Mouse (Mus musculus) MEL (cell line): ENCODE measurements around the gene Ksr1. TPM values are rescaled to one million over a fixed set of nuclear protein-coding genes. Genes with fewer than 3 reads are reported as not detected.

Experiments used
- DNase-seq: peaks from one replicate; pipeline ENCODE4 v3.0.0; 2011; ENCODE audit warnings: low read depth, low spot score
- H3K27ac ChIP-seq: 2 replicates; pipeline ENCODE4 v1.5.1; 2012; ENCODE audit warnings: low read depth, mild to moderate bottlenecking, control low read depth, low read length, moderate library complexity; ENCODE audit not compliant: control insufficient read depth
- H3K27me3 ChIP-seq, 2 experiments: fragments of 150-350 bp in 1 of 2; sonication (generic) in 1 of 2; 2 replicates each; pipeline ENCODE4 v1.6.1; 2012; ENCODE audit warnings: low read length in 2 of 2, mild to moderate bottlenecking in 2 of 2, improper control_type of control experiment in 1 of 2, moderate library complexity in 1 of 2; ENCODE audit not compliant: insufficient read depth in 2 of 2, control insufficient read depth in 1 of 2
- H3K36me3 ChIP-seq, 2 experiments: 2 replicates each; pipeline ENCODE4 v1.6.1; 2012 to 2014; ENCODE audit warnings: low read length in 2 of 2, improper control_type of control experiment in 1 of 2, inconsistent platforms in 1 of 2, mild to moderate bottlenecking in 1 of 2; ENCODE audit not compliant: insufficient read depth in 2 of 2, control insufficient read depth in 1 of 2
- H3K4me1 ChIP-seq, 2 experiments: fragments of 150-350 bp in 1 of 2; sonication (generic) in 1 of 2; 2 replicates each; pipeline ENCODE4 v1.6.1; 2012; ENCODE audit warnings: low read length in 2 of 2, improper control_type of control experiment in 1 of 2, mild to moderate bottlenecking in 1 of 2; ENCODE audit not compliant: insufficient read depth in 2 of 2, control insufficient read depth in 1 of 2
- H3K4me3 ChIP-seq, 2 experiments: fragments of 150-350 bp in 1 of 2; sonication (generic) in 1 of 2; 2 replicates each; pipeline ENCODE4 v1.5.1; 2012; ENCODE audit warnings: low read depth in 2 of 2, low read length in 2 of 2, mild to moderate bottlenecking in 2 of 2, moderate library complexity in 2 of 2, control low read depth in 1 of 2, improper control_type of control experiment in 1 of 2; ENCODE audit not compliant: control insufficient read depth in 1 of 2, insufficient read depth in 1 of 2
- H3K79me2 ChIP-seq: 2 replicates; pipeline ENCODE4 v1.6.1; 2012; ENCODE audit warnings: mild to moderate bottlenecking, low read length, moderate library complexity; ENCODE audit not compliant: control insufficient read depth, poor library complexity, insufficient read depth
- H3K9ac ChIP-seq: 2 replicates; pipeline ENCODE4 v1.6.1; 2012; ENCODE audit warnings: low read depth, mild to moderate bottlenecking, control low read depth, low read length, moderate library complexity; ENCODE audit not compliant: control insufficient read depth, poor library complexity, severe bottlenecking
- H3K9me3 ChIP-seq: fragments of 150-350 bp; sonication (generic); replicated peaks from 2 replicates; pipeline ENCODE4 v1.6.1; 2012; ENCODE audit warnings: mild to moderate bottlenecking, low read length, improper control_type of control experiment, moderate library complexity; ENCODE audit not compliant: insufficient read depth
- CHD1 ChIP-seq: IDR thresholded peaks from 2 replicates; pipeline ENCODE4 v1.6.1; 2012; ENCODE audit warnings: low read depth, mild to moderate bottlenecking, inconsistent platforms, low read length, improper control_type of control experiment
- CHD2 ChIP-seq: IDR thresholded peaks from 2 replicates; pipeline ENCODE4 v1.6.1; 2011; ENCODE audit warnings: low read length, improper control_type of control experiment
- E2F4 ChIP-seq: IDR thresholded peaks from 2 replicates; pipeline ENCODE4 v1.6.1; 2011; ENCODE audit warnings: low read depth, low read length, improper control_type of control experiment, borderline replicate concordance
- ELF1 ChIP-seq: IDR thresholded peaks from 2 replicates; pipeline ENCODE4 v1.6.1; 2014; ENCODE audit warnings: low read depth, mild to moderate bottlenecking, inconsistent platforms, low read length, improper control_type of control experiment, moderate library complexity
- GABPA ChIP-seq: IDR thresholded peaks from 2 replicates; pipeline ENCODE4 v1.6.1; 2012; ENCODE audit warnings: low read depth, mild to moderate bottlenecking, inconsistent platforms, low read length, improper control_type of control experiment, moderate library complexity
- GATA1 ChIP-seq: IDR thresholded peaks from 2 replicates; pipeline ENCODE4 v1.6.1; 2011; ENCODE audit warnings: low read depth, low read length, improper control_type of control experiment
- HCFC1 ChIP-seq: IDR thresholded peaks from 2 replicates; pipeline ENCODE4 v1.6.1; 2012; ENCODE audit warnings: low read depth, mild to moderate bottlenecking, inconsistent platforms, low read length, improper control_type of control experiment, moderate library complexity
- KAT2A ChIP-seq: conservative IDR thresholded peaks from 2 replicates; pipeline ENCODE4 v1.6.1; 2012; ENCODE audit warnings: low read depth, low read length, improper control_type of control experiment, inconsistent platforms
- MAX ChIP-seq: IDR thresholded peaks from 2 replicates; pipeline ENCODE4 v1.6.1; 2011; ENCODE audit warnings: low read length, improper control_type of control experiment
- MAZ ChIP-seq: IDR thresholded peaks from 2 replicates; pipeline ENCODE4 v1.6.1; 2012; ENCODE audit warnings: low read depth, mild to moderate bottlenecking, inconsistent platforms, low read length, improper control_type of control experiment
- MYB ChIP-seq: IDR thresholded peaks from 2 replicates; pipeline ENCODE4 v1.6.1; 2011; ENCODE audit warnings: mild to moderate bottlenecking, low read depth, low read length, improper control_type of control experiment
- NRF1 ChIP-seq: IDR thresholded peaks from 2 replicates; pipeline ENCODE4 v1.6.1; 2014; ENCODE audit warnings: low read depth, mild to moderate bottlenecking, inconsistent platforms, low read length, improper control_type of control experiment, moderate library complexity; ENCODE audit not compliant: poor library complexity, insufficient read depth, severe bottlenecking
- RCOR1 ChIP-seq: IDR thresholded peaks from 2 replicates; pipeline ENCODE4 v1.6.1; 2012; ENCODE audit warnings: low read depth, mild to moderate bottlenecking, inconsistent platforms, low read length, improper control_type of control experiment
- SMC3 ChIP-seq: IDR thresholded peaks from 2 replicates; pipeline ENCODE4 v1.6.1; 2011; ENCODE audit warnings: low read depth, low read length, improper control_type of control experiment
- USF1 ChIP-seq: IDR thresholded peaks from 2 replicates; pipeline ENCODE4 v1.6.1; 2014; ENCODE audit warnings: low read depth, mild to moderate bottlenecking, inconsistent platforms, low read length, improper control_type of control experiment, moderate library complexity
- USF2 ChIP-seq, 2 experiments: IDR thresholded peaks; 2 replicates each; pipeline ENCODE4 v1.6.1; 2011 to 2012; ENCODE audit warnings: improper control_type of control experiment in 2 of 2, low read length in 2 of 2, borderline replicate concordance in 1 of 2, inconsistent platforms in 1 of 2, low read depth in 1 of 2, mild to moderate bottlenecking in 1 of 2; ENCODE audit not compliant: insufficient read depth in 1 of 2
- ZC3H11A ChIP-seq: IDR thresholded peaks from 2 replicates; pipeline ENCODE4 v1.6.1; 2012; ENCODE audit warnings: low read depth, mild to moderate bottlenecking, inconsistent platforms, low read length, improper control_type of control experiment
- ZKSCAN1 ChIP-seq: IDR thresholded peaks from 2 replicates; pipeline ENCODE4 v1.6.1; 2012; ENCODE audit warnings: low read depth, mild to moderate bottlenecking, inconsistent platforms, low read length, improper control_type of control experiment, moderate library complexity
- polyA plus RNA-seq, 2 experiments: library from polyadenylated mRNA; stranded (reverse) in 1 of 2; unstranded in 1 of 2; fragments of >175 nt in 1 of 2; fragments of >200 nt in 1 of 2; gene quantifications; 2 replicates each; pipeline versions ENCODE4 v1.2.1 to v1.2.4; 2012; ENCODE audit warnings: low replicate concordance in 2 of 2, low read depth in 1 of 2; ENCODE audit not compliant: insufficient read length in 2 of 2, insufficient read depth in 1 of 2, missing spikeins in 1 of 2
- total RNA-seq: library from RNA; depleted of rRNA; stranded (reverse); fragments of 300-350 nt; gene quantifications from 2 replicates; pipeline ENCODE4 v1.2.3, GENCODE M21; 2012

Gene Ksr1
- total and polyA plus RNA-seq, 3 experiments, result 9.7 to 18.4 TPM; not detected in 1

GRCm38 (mm10) chr11:79014602-79015325 lies 131.4 kb downstream of the Ksr1 start:
- Histone ChIP-seq H3K36me3 (peaks cover 0 to 7% of the 10 kb centered on the region in 2 experiments; a peak in 2 of 4 replicates), H3K27me3 (no peaks in the 10 kb centered on the region), H3K27ac (no peak overlapping the region), H3K4me3 (no peak overlapping the region), H3K79me2 (no peaks in the 10 kb centered on the region), H3K9ac (no peak overlapping the region), H3K9me3 (no peaks in the 10 kb centered on the region), H3K4me1 (peaks cover 5 to 9% of the 10 kb centered on the region in 2 experiments; a peak in 2 of 4 replicates)
- TF ChIP-seq NRF1 (no peak), KAT2A (no peak), ZKSCAN1 (no peak), HCFC1 (no peak), GATA1 (no peak), ELF1 (no peak), ZC3H11A (no peak), MAX (no peak), MYB (no peak)
- no peak for DNase-seq

GRCm38 (mm10) chr11:79013806-79014205 lies 132.4 kb downstream of the Ksr1 start:
- H3K4me1 ChIP-seq, result peaks cover 5 to 9% of the 10 kb centered on the region in 2 experiments; a peak in 2 of 4 replicates
- H3K9me3 ChIP-seq, result no peaks in the 10 kb centered on the region
- H3K27me3 ChIP-seq, result no peaks in the 10 kb centered on the region
- DNase-seq, result no peak
- no peaks in the 10 kb centered on the region for H3K79me2 ChIP-seq
- TF ChIP-seq MAZ (no peak), RCOR1 (no peak), MAX (no peak), E2F4 (no peak), GATA1 (no peak), USF1 (no peak), SMC3 (no peak), GABPA (no peak), KAT2A (no peak), CHD1 (no peak), CHD2 (no peak), USF2 (IDR thresholded peaks at IDR 0.05; ENCODE audit: borderline replicate concordance in 1 of 2, insufficient read depth in 1 of 2, low read depth in 1 of 2, low read length in 2 of 2) (no peak)
- TF ChIP-seq, all 39 proteins: peak for 0
- H3K27ac ChIP-seq, result no peak overlapping the region
- peaks cover 0 to 7% of the 10 kb centered on the region in 2 experiments; a peak in 2 of 4 replicates for H3K36me3 ChIP-seq
- H3K9ac ChIP-seq, result no peak overlapping the region
- no peak overlapping the region for H3K4me3 ChIP-seq
